Mouse (Mus musculus): ENCODE results near the gene Brca1. TPM values are rescaled to one million over a fixed set of nuclear protein-coding genes. Genes with fewer than 3 reads are reported as not detected.

Brca1 gene
- total RNA-seq, 1 experiment = 63.5 TPM

DNA sequence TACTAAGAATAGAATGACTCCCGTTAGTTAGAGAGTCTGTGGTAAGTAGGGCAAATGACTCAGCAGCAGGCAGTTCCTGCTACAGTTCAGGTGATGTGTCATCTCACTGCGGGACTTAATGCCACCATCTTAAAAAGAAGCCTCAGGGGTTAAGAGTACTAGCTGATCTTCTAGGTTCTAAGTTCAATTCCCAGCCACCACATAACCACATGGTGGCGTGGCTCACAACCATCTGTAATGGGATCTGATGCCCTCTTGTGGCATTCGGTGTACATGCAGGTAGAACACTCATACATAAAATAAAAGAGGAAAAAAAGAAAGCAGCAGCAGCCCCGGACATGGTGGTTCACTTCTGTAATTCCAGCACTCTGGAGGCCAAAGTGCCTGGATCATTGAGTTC lies 10.6 kb upstream of the Brca1 start:
- no peaks in the 10 kb centered on the region for H3K4me1 ChIP-seq (ENCODE audit: control insufficient read depth in 2 of 2, insufficient read depth in 2 of 2, low read length in 2 of 2, poor library complexity in 1 of 2)
- H3K36me3 ChIP-seq (ENCODE audit: control insufficient read depth, insufficient read depth, low read length, poor library complexity, severe bottlenecking) = peaks cover 25% of the 10 kb centered on the region
- TF ChIP-seq MAFK (IDR thresholded peaks at IDR 0.05; ENCODE audit: insufficient read depth, low read depth, low read length) = no peak
- TF ChIP-seq ZC3H11A (IDR thresholded peaks at IDR 0.05; ENCODE audit: borderline replicate concordance, low read depth, low read length) = no peak
- TF ChIP-seq HCFC1 (IDR thresholded peaks at IDR 0.05; ENCODE audit: borderline replicate concordance, insufficient read depth, low read length) = peak; percentile 55; the same call in 1 of the 2 replicates
- TF ChIP-seq CHD2 (IDR thresholded peaks at IDR 0.05; ENCODE audit: low read depth, low read length) = no peak
- peak; percentile 73; the same call in 1 of the 2 replicates for TF ChIP-seq ZNF384 (IDR thresholded peaks at IDR 0.05; ENCODE audit: low read depth, low read length)
- in situ Hi-C loops (cut with MboI; ENCODE audit: low sequenced_read_pairs in 2 of 2, unreplicated experiment in 2 of 2) = no loop called here
- no peak overlapping the region for H3K4me3 ChIP-seq (ENCODE audit: insufficient read depth in 1 of 2, low read depth in 1 of 2, low read length in 2 of 2, poor library complexity in 1 of 2, severe bottlenecking in 1 of 2)
- no peak overlapping the region for H3K27ac ChIP-seq (ENCODE audit: insufficient read depth, low read depth, low read length, poor library complexity, severe bottlenecking)
- DNase-seq (ENCODE audit: low read depth, low spot score) = peak; percentile 75
- H3K9me3 ChIP-seq (ENCODE audit: control insufficient read depth, insufficient read depth, low read depth, low read length) = no peaks in the 10 kb centered on the region
- H3K9ac ChIP-seq (ENCODE audit: insufficient read depth, low read depth, low read length, poor library complexity, severe bottlenecking) = no peak overlapping the region

DNA sequence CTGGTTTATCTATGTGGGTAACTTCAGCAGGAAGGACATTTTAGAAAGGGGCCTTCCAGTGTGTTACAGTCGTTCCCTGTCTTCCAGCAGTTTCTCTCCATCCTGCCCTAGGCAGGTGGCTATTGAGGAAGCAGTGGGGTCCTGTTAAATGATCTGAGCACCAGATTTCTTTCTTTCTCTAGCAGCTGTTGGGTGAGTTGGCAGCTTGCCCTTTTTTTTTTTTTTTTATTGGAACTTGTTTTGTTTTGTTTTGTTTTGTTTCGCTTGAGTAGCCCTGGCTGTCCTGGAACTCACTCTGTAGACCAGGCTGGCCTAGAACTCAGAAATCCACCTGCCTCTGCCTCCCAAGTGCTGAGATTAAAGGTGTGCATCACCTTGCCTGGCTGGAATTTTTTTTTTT lies 5.2 kb upstream of the Brca1 start:
- Histone ChIP-seq H3K36me3 (ENCODE audit: control insufficient read depth, insufficient read depth, low read length, poor library complexity, severe bottlenecking) (peaks cover 10% of the 10 kb centered on the region), H3K9me3 (ENCODE audit: control insufficient read depth, insufficient read depth, low read depth, low read length) (no peaks in the 10 kb centered on the region), H3K4me3 (ENCODE audit: insufficient read depth in 1 of 2, low read depth in 1 of 2, low read length in 2 of 2, poor library complexity in 1 of 2, severe bottlenecking in 1 of 2) (no peak overlapping the region), H3K4me1 (ENCODE audit: control insufficient read depth in 2 of 2, insufficient read depth in 2 of 2, low read length in 2 of 2, poor library complexity in 1 of 2) (no peaks in the 10 kb centered on the region; a peak in 1 of 4 replicates), H3K27ac (ENCODE audit: insufficient read depth, low read depth, low read length, poor library complexity, severe bottlenecking) (no peak overlapping the region), H3K9ac (ENCODE audit: insufficient read depth, low read depth, low read length, poor library complexity, severe bottlenecking) (no peak overlapping the region)
- in situ Hi-C loops (cut with MboI; ENCODE audit: low sequenced_read_pairs in 2 of 2, unreplicated experiment in 2 of 2) = no loop called here
- no peak for DNase-seq (ENCODE audit: low read depth, low spot score)
- no peak for TF ChIP-seq ZNF384 (IDR thresholded peaks at IDR 0.05; ENCODE audit: low read depth, low read length)
- TF ChIP-seq CHD2 (IDR thresholded peaks at IDR 0.05; ENCODE audit: low read depth, low read length) = no peak
- TF ChIP-seq HCFC1 (IDR thresholded peaks at IDR 0.05; ENCODE audit: borderline replicate concordance, insufficient read depth, low read length) = no peak
- no peak for TF ChIP-seq ZC3H11A (IDR thresholded peaks at IDR 0.05; ENCODE audit: borderline replicate concordance, low read depth, low read length)
- TF ChIP-seq MAFK (IDR thresholded peaks at IDR 0.05; ENCODE audit: insufficient read depth, low read depth, low read length) = no peak

DNA sequence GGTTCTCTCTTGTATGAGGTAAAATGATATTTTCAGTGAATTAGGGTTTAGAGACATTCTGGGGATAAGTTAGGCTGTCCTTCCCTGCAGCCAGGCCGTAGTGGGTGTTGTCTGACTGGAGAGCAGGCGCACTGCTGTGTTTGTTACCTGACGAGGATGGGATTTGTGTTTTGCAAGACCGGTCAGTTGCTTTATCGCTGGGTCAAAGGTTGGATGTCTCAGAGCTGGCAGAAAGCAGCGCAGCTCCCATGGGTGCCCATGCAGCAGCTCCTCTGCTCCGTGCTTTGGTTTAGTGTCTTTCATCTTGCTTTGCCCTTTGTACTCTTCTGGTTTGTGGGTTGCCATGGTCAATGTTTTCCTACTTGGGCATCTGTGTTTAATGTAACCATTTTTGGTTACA lies 4.8 kb upstream of the Brca1 start:
- Histone ChIP-seq H3K4me1 (ENCODE audit: control insufficient read depth in 2 of 2, insufficient read depth in 2 of 2, low read length in 2 of 2, poor library complexity in 1 of 2) (no peaks in the 10 kb centered on the region; a peak in 1 of 4 replicates), H3K27ac (ENCODE audit: insufficient read depth, low read depth, low read length, poor library complexity, severe bottlenecking) (no peak overlapping the region), H3K36me3 (ENCODE audit: control insufficient read depth, insufficient read depth, low read length, poor library complexity, severe bottlenecking) (peaks cover 10% of the 10 kb centered on the region), H3K4me3 (ENCODE audit: insufficient read depth in 1 of 2, low read depth in 1 of 2, low read length in 2 of 2, poor library complexity in 1 of 2, severe bottlenecking in 1 of 2) (no peak overlapping the region), H3K9me3 (ENCODE audit: control insufficient read depth, insufficient read depth, low read depth, low read length) (no peaks in the 10 kb centered on the region), H3K9ac (ENCODE audit: insufficient read depth, low read depth, low read length, poor library complexity, severe bottlenecking) (no peak overlapping the region)
- in situ Hi-C loops (cut with MboI; ENCODE audit: low sequenced_read_pairs in 2 of 2, unreplicated experiment in 2 of 2) = no loop called here
- TF ChIP-seq HCFC1 (IDR thresholded peaks at IDR 0.05; ENCODE audit: borderline replicate concordance, insufficient read depth, low read length) = no peak
- no peak for DNase-seq (ENCODE audit: low read depth, low spot score)

DNA sequence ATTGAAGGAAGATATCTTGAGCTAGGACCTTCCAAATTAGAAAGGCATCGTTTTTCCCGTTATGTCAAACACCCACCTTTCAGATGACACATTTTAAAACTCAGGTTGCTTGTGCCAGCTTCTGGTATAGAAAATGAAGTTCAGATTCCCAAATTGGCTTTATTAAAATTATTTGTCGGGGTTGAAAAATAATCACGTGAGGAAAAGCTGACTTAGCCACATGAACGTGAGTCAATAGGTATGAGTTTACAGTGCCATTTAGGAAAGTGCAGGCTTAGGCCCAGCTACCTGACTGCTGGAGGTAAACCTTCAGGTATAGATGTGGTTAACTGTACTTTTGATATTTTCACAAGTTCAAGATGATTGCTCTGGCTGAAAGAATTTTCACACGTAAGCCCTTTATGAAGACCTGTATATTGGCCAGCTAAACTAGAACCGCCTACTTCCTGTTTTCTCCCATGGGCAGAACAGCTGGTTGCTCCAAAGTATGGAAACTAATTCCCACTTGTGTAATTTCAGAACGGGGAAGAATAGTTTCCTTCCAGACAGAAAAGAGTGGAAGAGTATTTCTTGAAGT lies 1.7 kb upstream of the Brca1 start:
- no peak overlapping the region for H3K27ac ChIP-seq (ENCODE audit: insufficient read depth, low read depth, low read length, poor library complexity, severe bottlenecking)
- DNase-seq (ENCODE audit: low read depth, low spot score) = no peak
- H3K4me3 ChIP-seq (ENCODE audit: insufficient read depth in 1 of 2, low read depth in 1 of 2, low read length in 2 of 2, poor library complexity in 1 of 2, severe bottlenecking in 1 of 2) = peak overlapping the region; percentile 84 to 91
- no peaks in the 10 kb centered on the region for H3K9me3 ChIP-seq (ENCODE audit: control insufficient read depth, insufficient read depth, low read depth, low read length)
- peak overlapping the region; percentile 84; the same call in 1 of the 2 replicates for H3K9ac ChIP-seq (ENCODE audit: insufficient read depth, low read depth, low read length, poor library complexity, severe bottlenecking)
- H3K36me3 ChIP-seq (ENCODE audit: control insufficient read depth, insufficient read depth, low read length, poor library complexity, severe bottlenecking) = peaks cover 4% of the 10 kb centered on the region
- peaks cover 1 to 4% of the 10 kb centered on the region in 2 experiments; a peak in 3 of 4 replicates for H3K4me1 ChIP-seq (ENCODE audit: control insufficient read depth in 2 of 2, insufficient read depth in 2 of 2, low read length in 2 of 2, poor library complexity in 1 of 2)
- TF ChIP-seq MAFK (IDR thresholded peaks at IDR 0.05; ENCODE audit: insufficient read depth, low read depth, low read length) (no peak), ZC3H11A (IDR thresholded peaks at IDR 0.05; ENCODE audit: borderline replicate concordance, low read depth, low read length) (no peak), HCFC1 (IDR thresholded peaks at IDR 0.05; ENCODE audit: borderline replicate concordance, insufficient read depth, low read length) (no peak), CHD2 (IDR thresholded peaks at IDR 0.05; ENCODE audit: low read depth, low read length) (no peak), ZNF384 (IDR thresholded peaks at IDR 0.05; ENCODE audit: low read depth, low read length) (no peak)
- in situ Hi-C loops (cut with MboI; ENCODE audit: low sequenced_read_pairs in 2 of 2, unreplicated experiment in 2 of 2) = no loop called here

Data from ES-E14 (cell line).